Mouse (Mus musculus) spleen, adult 2 months (tissue): ENCODE data around the gene 1700013G24Rik. TPM values are rescaled to one million over a fixed set of nuclear protein-coding genes. Genes with fewer than 3 reads are reported as not detected.
A peak's percentile ranks its signal among the peaks of the same experiment; 100 is the strongest.

Experiments
- DNase-seq, 2 experiments: peaks; one replicate each; pipeline versions ENCODE4 v3.0.0 to v3.0.0-alpha.2; 2012 to 2021; ENCODE audit warnings: low spot score in 2 of 2, low read depth in 1 of 2
- H3K27ac ChIP-seq: fragments of 200-500 bp; 2 replicates; pipeline ENCODE4 v1.5.1; 2012; ENCODE audit warnings: low read length, inconsistent platforms; ENCODE audit not compliant: insufficient read depth
- H3K27me3 ChIP-seq: fragments of 200-500 bp; 2 replicates; pipeline ENCODE4 v1.6.1; 2012; ENCODE audit warnings: mild to moderate bottlenecking, moderate library complexity, low read length, inconsistent platforms; ENCODE audit not compliant: control insufficient read depth, insufficient read depth
- H3K36me3 ChIP-seq: fragments of 200-500 bp; 2 replicates; pipeline ENCODE4 v1.6.1; 2012; ENCODE audit warnings: mild to moderate bottlenecking, low read length, inconsistent platforms; ENCODE audit not compliant: control insufficient read depth, insufficient read depth
- H3K4me1 ChIP-seq: fragments of 200-500 bp; 2 replicates; pipeline ENCODE4 v1.6.1; 2011; ENCODE audit warnings: inconsistent platforms; ENCODE audit not compliant: control insufficient read depth, insufficient read depth, insufficient read length
- H3K4me3 ChIP-seq: fragments of 200-500 bp; 2 replicates; pipeline ENCODE4 v1.5.1; 2011; ENCODE audit warnings: mild to moderate bottlenecking, inconsistent platforms; ENCODE audit not compliant: insufficient read depth, insufficient read length; ENCODE audit errors: extremely low read depth
- CTCF ChIP-seq: fragments of 200-500 bp; IDR thresholded peaks from 2 replicates; pipeline ENCODE4 v1.5.1; 2011; ENCODE audit warnings: mild to moderate bottlenecking, inconsistent platforms; ENCODE audit not compliant: insufficient read depth, insufficient read length, insufficient replicate concordance; ENCODE audit errors: extremely low read depth
- POLR2A ChIP-seq: fragments of 200-500 bp; IDR thresholded peaks from 2 replicates; pipeline ENCODE4 v1.6.1; 2011; ENCODE audit warnings: low read depth, low read length, inconsistent platforms
- WGBS: fragments of 180-500 bp; shearing (Covaris S2); methylation state at CpG from one replicate; pipeline ENCODE4 v1.1.7; 2018; 5-methylcytosine and 5-hydroxymethylcytosine counted together
- polyA plus RNA-seq: library from polyadenylated mRNA; depleted of rRNA; stranded (reverse); fragments of >200 nt; gene quantifications from 2 replicates; pipeline ENCODE4 v1.2.3, GENCODE M21; 2012

1700013G24Rik gene
- polyA plus RNA-seq, 1 experiment: not detected

- Histone ChIP-seq H3K27ac (peak overlapping the region; percentile 20; the same call in 1 of the 2 replicates), H3K36me3 (no peaks in the 10 kb centered on the region), H3K27me3 (no peaks in the 10 kb centered on the region), H3K4me3 (no peak overlapping the region), H3K4me1 (peaks cover 3% of the 10 kb centered on the region; the same call in 1 of the 2 replicates)
- WGBS: 45% methylated on average over 12 of the region's 12 CpGs
- no peak for DNase-seq
- TF ChIP-seq CTCF: no peak
- no peak for TF ChIP-seq POLR2A
Measured at GRCm38 (mm10) chr4:137488571-137489303, 35.7 kb downstream of the 1700013G24Rik start.

- DNase-seq: no peak
- 52% methylated on average over 8 of the region's 8 CpGs for WGBS
- Histone ChIP-seq H3K27me3 (no peaks in the 10 kb centered on the region), H3K27ac (peak overlapping the region; percentile 35; the same call in 1 of the 2 replicates), H3K4me1 (peaks cover 13% of the 10 kb centered on the region; the same call in 1 of the 2 replicates), H3K36me3 (no peaks in the 10 kb centered on the region), H3K4me3 (no peak overlapping the region)
- no peak for TF ChIP-seq POLR2A
- TF ChIP-seq CTCF: no peak
Measured at GRCm38 (mm10) chr4:137489996-137490395, 36.9 kb downstream of the 1700013G24Rik start.

GRCm38 (mm10) chr4:137492563-137492962 is 39.5 kb downstream of the 1700013G24Rik start:
- Histone ChIP-seq H3K27me3 (no peaks in the 10 kb centered on the region), H3K36me3 (no peaks in the 10 kb centered on the region), H3K4me1 (peaks cover 20% of the 10 kb centered on the region; the same call in 1 of the 2 replicates), H3K4me3 (no peak overlapping the region), H3K27ac (no peak overlapping the region)
- 86% methylated on average over 11 of the region's 11 CpGs for WGBS
- DNase-seq: no peak
- no peak for TF ChIP-seq CTCF
- no peak for TF ChIP-seq POLR2A

GRCm38 (mm10) chr4:137493187-137493586 is 40.1 kb downstream of the 1700013G24Rik start:
- no peaks in the 10 kb centered on the region for H3K27me3 ChIP-seq
- TF ChIP-seq CTCF (no peak), POLR2A (no peak)
- DNase-seq: no peak
- no peaks in the 10 kb centered on the region for H3K36me3 ChIP-seq
- no peak overlapping the region for H3K4me3 ChIP-seq
- WGBS: 97% methylated on average over 4 of the region's 4 CpGs
- H3K27ac ChIP-seq: no peak overlapping the region
- peaks cover 20% of the 10 kb centered on the region; the same call in 1 of the 2 replicates for H3K4me1 ChIP-seq

GRCm38 (mm10) chr4:137494751-137495500 is 41.8 kb downstream of the 1700013G24Rik start:
- Histone ChIP-seq H3K36me3 (no peaks in the 10 kb centered on the region), H3K4me3 (no peak overlapping the region), H3K27ac (peak overlapping the region; percentile 54), H3K27me3 (no peaks in the 10 kb centered on the region), H3K4me1 (peaks cover 20% of the 10 kb centered on the region; the same call in 1 of the 2 replicates)
- no peak for DNase-seq
- 58% methylated on average over 19 of the region's 19 CpGs for WGBS
- no peak for TF ChIP-seq CTCF
- no peak for TF ChIP-seq POLR2A

GRCm38 (mm10) chr4:137495501-137496100 is 42.5 kb downstream of the 1700013G24Rik start:
- peak; percentile 32 to 60 for DNase-seq
- Histone ChIP-seq H3K4me1 (peaks cover 20% of the 10 kb centered on the region; the same call in 1 of the 2 replicates), H3K36me3 (no peaks in the 10 kb centered on the region), H3K27ac (peak overlapping the region; percentile 54), H3K27me3 (no peaks in the 10 kb centered on the region), H3K4me3 (no peak overlapping the region)
- TF ChIP-seq CTCF: no peak
- no peak for TF ChIP-seq POLR2A
- WGBS: 65% methylated on average over 6 of the region's 6 CpGs
